Mouse (Mus musculus): ENCODE results near the gene Nsg2. TPM values are rescaled to one million over a fixed set of nuclear protein-coding genes. Genes with fewer than 3 reads are reported as not detected.

Nsg2 gene
- total RNA-seq, 2 experiments from 2014 or later: 662 to 666 TPM

GRCm38 (mm10) chr11:32009961-32010662, 9.8 kb downstream of the Nsg2 start:
- peak in 1 of 2 experiments; percentile 74 for DNase-seq (ENCODE audit: low spot score in 2 of 2)
- intact Hi-C loops (cut with DNase I): no loop called here

- intact Hi-C loops (cut with DNase I): no loop called here
- no peak for DNase-seq (ENCODE audit: low spot score in 2 of 2)
Observed at GRCm38 (mm10) chr11:32010663-32010970, 10.4 kb downstream of the Nsg2 start.

- intact Hi-C loops (cut with DNase I): no loop called here
- peak; percentile 54 to 86 for DNase-seq (ENCODE audit: low spot score in 2 of 2)
Observed at GRCm38 (mm10) chr11:32011867-32012603, 11.8 kb downstream of the Nsg2 start.

GRCm38 (mm10) chr11:32013014-32013427, 12.8 kb downstream of the Nsg2 start:
- no peak for DNase-seq (ENCODE audit: low spot score in 2 of 2)
- intact Hi-C loops (cut with DNase I): no loop called here

GRCm38 (mm10) chr11:32013561-32013960, 13.3 kb downstream of the Nsg2 start:
- DNase-seq (ENCODE audit: low spot score in 2 of 2): no peak
- intact Hi-C loops (cut with DNase I): no loop called here

- intact Hi-C loops (cut with DNase I): no loop called here
- DNase-seq (ENCODE audit: low spot score in 2 of 2): peak in 1 of 2 experiments; percentile 60
Observed at GRCm38 (mm10) chr11:32018201-32018600, 17.9 kb downstream of the Nsg2 start.

GRCm38 (mm10) chr11:32020031-32020965, 20.0 kb downstream of the Nsg2 start:
- intact Hi-C loops (cut with DNase I): loop anchor here (2.0 kb wide), 1 partner anchor 17 kb away; no protein-coding TSS in a partner anchor
- DNase-seq (ENCODE audit: low spot score in 2 of 2): peak; percentile 62 to 82

- intact Hi-C loops (cut with DNase I): no loop called here
- no peak for DNase-seq (ENCODE audit: low spot score in 2 of 2)
Observed at GRCm38 (mm10) chr11:32026634-32027033, 26.4 kb downstream of the Nsg2 start.

- peak; percentile 75 to 93 for DNase-seq (ENCODE audit: low spot score in 2 of 2)
- intact Hi-C loops (cut with DNase I): no loop called here
Observed at GRCm38 (mm10) chr11:32027474-32028342, 27.4 kb downstream of the Nsg2 start.

GRCm38 (mm10) chr11:32028605-32029004, 28.3 kb downstream of the Nsg2 start:
- intact Hi-C loops (cut with DNase I): no loop called here
- DNase-seq (ENCODE audit: low spot score in 2 of 2): no peak

GRCm38 (mm10) chr11:32029356-32029755, 29.1 kb downstream of the Nsg2 start:
- DNase-seq (ENCODE audit: low spot score in 2 of 2): peak in 1 of 2 experiments; percentile 64
- intact Hi-C loops (cut with DNase I): no loop called here

- DNase-seq (ENCODE audit: low spot score in 2 of 2): no peak
- intact Hi-C loops (cut with DNase I): no loop called here
Observed at GRCm38 (mm10) chr11:32031396-32031795, 31.1 kb downstream of the Nsg2 start.

- no peak for DNase-seq (ENCODE audit: low spot score in 2 of 2)
- intact Hi-C loops (cut with DNase I): no loop called here
Observed at GRCm38 (mm10) chr11:32032053-32032452, 31.8 kb downstream of the Nsg2 start.

- DNase-seq (ENCODE audit: low spot score in 2 of 2): peak in 1 of 2 experiments; percentile 65
- intact Hi-C loops (cut with DNase I): no loop called here
Observed at GRCm38 (mm10) chr11:32035831-32036230, 35.6 kb downstream of the Nsg2 start.

GRCm38 (mm10) chr11:32039656-32040055, 39.4 kb downstream of the Nsg2 start:
- intact Hi-C loops (cut with DNase I): no loop called here
- no peak for DNase-seq (ENCODE audit: low spot score in 2 of 2)

GRCm38 (mm10) chr11:32057389-32057788, 57.1 kb downstream of the Nsg2 start:
- intact Hi-C loops (cut with DNase I): no loop called here
- DNase-seq (ENCODE audit: low spot score in 2 of 2): no peak

GRCm38 (mm10) chr11:32057861-32058260, 57.6 kb downstream of the Nsg2 start:
- intact Hi-C loops (cut with DNase I): no loop called here
- no peak for DNase-seq (ENCODE audit: low spot score in 2 of 2)

GRCm38 (mm10) chr11:32061020-32061419, 60.8 kb downstream of the Nsg2 start:
- peak in 1 of 2 experiments; percentile 71 for DNase-seq (ENCODE audit: low spot score in 2 of 2)
- intact Hi-C loops (cut with DNase I): loop anchor here (1.0 to 5.0 kb wide), 4 partner anchors 22 to 96 kb away; partner anchors contain the start of gene Nsg2

- DNase-seq (ENCODE audit: low spot score in 2 of 2): peak; percentile 71 to 77
- intact Hi-C loops (cut with DNase I): loop anchor here (1.0 to 5.0 kb wide), 4 partner anchors 21 to 95 kb away; partner anchors contain the start of gene Nsg2
Observed at GRCm38 (mm10) chr11:32061874-32062273, 61.6 kb downstream of the Nsg2 start.
